Mouse (Mus musculus) stomach, embryonic 14.5 days (tissue): Measurements from ENCODE around the gene Vash2. TPM values are rescaled to one million over a fixed set of nuclear protein-coding genes. Genes with fewer than 3 reads are reported as not detected.

Experiments
- ATAC-seq: fragments of 200-750 bp; cut with Nextera tagmentation; 2 replicates; pipeline ENCODE4 v1.8.0; 2017; ENCODE audit warnings: low read depth, moderate TSS enrichment; ENCODE audit not compliant: insufficient number of reproducible peaks, insufficient read depth, low FRiP score
- H3K27ac ChIP-seq: fragments of 300-500 bp; sonication (generic); 2 replicates; pipeline ENCODE4 v1.5.1; 2014; ENCODE audit warnings: mild to moderate bottlenecking, low read length, moderate library complexity, mixed read lengths
- H3K27me3 ChIP-seq: fragments of 300-500 bp; sonication (generic); 2 replicates; pipeline ENCODE4 v1.6.1; 2014; ENCODE audit warnings: low read length, control low read depth, mixed read lengths; ENCODE audit not compliant: control insufficient read depth, insufficient read depth
- H3K36me3 ChIP-seq: fragments of 300-500 bp; sonication (generic); 2 replicates; pipeline ENCODE4 v1.6.1; 2014; ENCODE audit warnings: mild to moderate bottlenecking, control low read depth, low read length, moderate library complexity, mixed read lengths; ENCODE audit not compliant: control insufficient read depth, insufficient read depth
- H3K4me1 ChIP-seq: fragments of 300-500 bp; sonication (generic); 2 replicates; pipeline ENCODE4 v1.6.1; 2014; ENCODE audit warnings: low read length, control low read depth, mixed read lengths; ENCODE audit not compliant: control insufficient read depth, insufficient read depth
- H3K4me2 ChIP-seq: fragments of 300-500 bp; sonication (generic); replicated peaks from 2 replicates; pipeline ENCODE4 v1.6.1; 2014; ENCODE audit warnings: low read depth, low read length, control low read depth
- H3K4me3 ChIP-seq: fragments of 300-500 bp; sonication (generic); 2 replicates; pipeline ENCODE4 v1.5.1; 2014; ENCODE audit warnings: low read depth, low read length, control low read depth
- H3K9ac ChIP-seq: fragments of 300-500 bp; sonication (generic); replicated peaks from 2 replicates; pipeline ENCODE4 v1.6.1; 2014; ENCODE audit warnings: low read depth, mild to moderate bottlenecking, control low read depth, low read length, moderate library complexity, mixed read lengths
- H3K9me3 ChIP-seq: fragments of 300-500 bp; sonication (generic); 2 replicates; pipeline ENCODE4 v1.6.1; 2016; ENCODE audit warnings: low read depth, low read length, control low read depth; ENCODE audit not compliant: control insufficient read depth
- WGBS: fragments of 180-500 bp; shearing (Covaris S2); extraction: QIAGEN DNeasy Blood & Tissue Kit; methylation state at CpG from one replicate; pipeline ENCODE4 v1.1.7; 2014; 5-methylcytosine and 5-hydroxymethylcytosine counted together
- polyA plus RNA-seq: library from polyadenylated mRNA; unstranded; fragments of >200 nt; fragmentation: Nextera tagmentation; extraction: Ambion mirVana; gene quantifications from 2 replicates; pipeline ENCODE4 v1.2.1, GENCODE M21; 2014

Gene Vash2
- polyA plus RNA-seq, 1 experiment from 2014 or later = 33.5 TPM

GRCm38 (mm10) chr1:190971708-190972610, 7.1 kb downstream of the Vash2 start:
- Histone ChIP-seq H3K36me3 (peaks cover 25% of the 10 kb centered on the region), H3K4me3 (no peak overlapping the region), H3K9me3 (no peaks in the 10 kb centered on the region), H3K27ac (no peak overlapping the region), H3K4me1 (peaks cover 8% of the 10 kb centered on the region), H3K27me3 (no peaks in the 10 kb centered on the region), H3K9ac (no peak overlapping the region), H3K4me2 (no peak overlapping the region)
- WGBS = 78% methylated on average over 14 of the region's 14 CpGs
- no peak for ATAC-seq

- no peaks in the 10 kb centered on the region for H3K9me3 ChIP-seq
- H3K27me3 ChIP-seq = no peaks in the 10 kb centered on the region
- H3K27ac ChIP-seq = no peak overlapping the region
- no peak overlapping the region for H3K4me3 ChIP-seq
- H3K4me2 ChIP-seq = no peak overlapping the region
- 0 out of 2 replicates have a peak, but pooled peaks cover 1% of the 10 kb centered on the region for H3K4me1 ChIP-seq
- peaks cover 22% of the 10 kb centered on the region for H3K36me3 ChIP-seq
- no peak overlapping the region for H3K9ac ChIP-seq
- WGBS = 90% methylated on average over 7 of the region's 7 CpGs
- no peak for ATAC-seq
Measured at GRCm38 (mm10) chr1:190968010-190968409, 11.1 kb downstream of the Vash2 start.

GRCm38 (mm10) chr1:190964992-190965780, 13.9 kb downstream of the Vash2 start:
- no peak for ATAC-seq
- H3K27me3 ChIP-seq = no peaks in the 10 kb centered on the region
- peaks cover 13% of the 10 kb centered on the region for H3K36me3 ChIP-seq
- no peaks in the 10 kb centered on the region for H3K4me1 ChIP-seq
- H3K9me3 ChIP-seq = no peaks in the 10 kb centered on the region
- no peak overlapping the region for H3K4me3 ChIP-seq
- no peak overlapping the region for H3K9ac ChIP-seq
- no peak overlapping the region for H3K4me2 ChIP-seq
- H3K27ac ChIP-seq = no peak overlapping the region
- WGBS = 79% methylated on average over 15 of the region's 15 CpGs

GRCm38 (mm10) chr1:190962760-190963159, 16.3 kb downstream of the Vash2 start:
- Histone ChIP-seq H3K4me3 (no peak overlapping the region), H3K27me3 (no peaks in the 10 kb centered on the region), H3K4me2 (no peak overlapping the region), H3K9ac (no peak overlapping the region), H3K36me3 (peaks cover 21% of the 10 kb centered on the region), H3K4me1 (no peaks in the 10 kb centered on the region), H3K9me3 (no peaks in the 10 kb centered on the region), H3K27ac (no peak overlapping the region)
- WGBS = 95% methylated on average over 3 of the region's 3 CpGs
- no peak for ATAC-seq

GRCm38 (mm10) chr1:190958821-190959220, 20.3 kb downstream of the Vash2 start:
- no peaks in the 10 kb centered on the region for H3K4me1 ChIP-seq
- no peak for ATAC-seq
- peaks cover 46% of the 10 kb centered on the region for H3K36me3 ChIP-seq
- no peak overlapping the region for H3K27ac ChIP-seq
- H3K27me3 ChIP-seq = no peaks in the 10 kb centered on the region
- no peak overlapping the region for H3K4me2 ChIP-seq
- no peaks in the 10 kb centered on the region for H3K9me3 ChIP-seq
- 71% methylated on average over 5 of the region's 5 CpGs for WGBS
- H3K4me3 ChIP-seq = no peak overlapping the region
- H3K9ac ChIP-seq = no peak overlapping the region

GRCm38 (mm10) chr1:190953009-190953408, 26.1 kb downstream of the Vash2 start:
- H3K9ac ChIP-seq = no peak overlapping the region
- H3K27me3 ChIP-seq = no peaks in the 10 kb centered on the region
- H3K27ac ChIP-seq = no peak overlapping the region
- H3K9me3 ChIP-seq = no peaks in the 10 kb centered on the region
- H3K4me1 ChIP-seq = no peaks in the 10 kb centered on the region
- H3K36me3 ChIP-seq = peaks cover 73% of the 10 kb centered on the region
- no peak for ATAC-seq
- 79% methylated on average over 3 of the region's 3 CpGs for WGBS
- no peak overlapping the region for H3K4me3 ChIP-seq
- H3K4me2 ChIP-seq = no peak overlapping the region

GRCm38 (mm10) chr1:190951014-190951413, 28.1 kb downstream of the Vash2 start:
- H3K4me3 ChIP-seq = no peak overlapping the region
- H3K27me3 ChIP-seq = no peaks in the 10 kb centered on the region
- H3K4me1 ChIP-seq = no peaks in the 10 kb centered on the region
- H3K9me3 ChIP-seq = no peaks in the 10 kb centered on the region
- 79% methylated on average over 5 of the region's 5 CpGs for WGBS
- ATAC-seq = no peak
- no peak overlapping the region for H3K4me2 ChIP-seq
- H3K9ac ChIP-seq = no peak overlapping the region
- peaks cover 59% of the 10 kb centered on the region for H3K36me3 ChIP-seq
- no peak overlapping the region for H3K27ac ChIP-seq

GRCm38 (mm10) chr1:190948846-190949245, 30.2 kb downstream of the Vash2 start:
- no peaks in the 10 kb centered on the region for H3K27me3 ChIP-seq
- peaks cover 60% of the 10 kb centered on the region for H3K36me3 ChIP-seq
- no peak overlapping the region for H3K4me2 ChIP-seq
- no peak overlapping the region for H3K9ac ChIP-seq
- no peaks in the 10 kb centered on the region for H3K9me3 ChIP-seq
- no peak for ATAC-seq
- H3K4me1 ChIP-seq = no peaks in the 10 kb centered on the region
- H3K27ac ChIP-seq = no peak overlapping the region
- H3K4me3 ChIP-seq = no peak overlapping the region
- 92% methylated on average over 17 of the region's 17 CpGs for WGBS
